Mouse (Mus musculus) CH12.LX (cell line): ENCODE data around the gene Gjd3.

Experiments used
- CHD2 ChIP-seq: IDR thresholded peaks from 2 replicates; pipeline ENCODE4 v1.6.1; 2011; ENCODE audit warnings: low read length, improper control_type of control experiment
- CTCF ChIP-seq, 2 experiments: IDR thresholded peaks in 1 of 2; conservative IDR thresholded peaks in 1 of 2; 2 replicates each; pipeline ENCODE4 v1.5.1; 2011 to 2012; ENCODE audit warnings: low read depth in 2 of 2, low read length in 2 of 2, improper control_type of control experiment in 1 of 2, inconsistent platforms in 1 of 2, mild to moderate bottlenecking in 1 of 2, moderate library complexity in 1 of 2
- EP300 ChIP-seq: IDR thresholded peaks from 2 replicates; pipeline ENCODE4 v1.6.1; 2011; ENCODE audit warnings: low read length, improper control_type of control experiment
- IRF4 ChIP-seq: IDR thresholded peaks from 2 replicates; pipeline ENCODE4 v1.6.1; 2014; ENCODE audit warnings: low read depth, mild to moderate bottlenecking, inconsistent platforms, low read length, improper control_type of control experiment
- MAFK ChIP-seq: IDR thresholded peaks from 2 replicates; pipeline ENCODE4 v1.6.1; 2011; ENCODE audit warnings: low read length, improper control_type of control experiment; ENCODE audit not compliant: insufficient replicate concordance
- MAX ChIP-seq: IDR thresholded peaks from 2 replicates; pipeline ENCODE4 v1.6.1; 2011; ENCODE audit warnings: low read length, improper control_type of control experiment
- POLR2A ChIP-seq: IDR thresholded peaks from 2 replicates; pipeline ENCODE4 v1.6.1; 2011; ENCODE audit warnings: low read depth, mild to moderate bottlenecking, improper control_type of control experiment, low read length
- POLR2AphosphoS2 ChIP-seq: IDR thresholded peaks from 2 replicates; pipeline ENCODE4 v1.6.1; 2011; ENCODE audit warnings: low read depth, low read length, improper control_type of control experiment
- RCOR1 ChIP-seq: conservative IDR thresholded peaks from 2 replicates; pipeline ENCODE4 v1.6.1; 2012; ENCODE audit warnings: low read depth, mild to moderate bottlenecking, inconsistent platforms, low read length, improper control_type of control experiment
- TCF12 ChIP-seq: IDR thresholded peaks from 2 replicates; pipeline ENCODE4 v1.6.1; 2014; ENCODE audit warnings: low read depth, mild to moderate bottlenecking, inconsistent platforms, low read length, improper control_type of control experiment
- USF1 ChIP-seq: IDR thresholded peaks from 2 replicates; pipeline ENCODE4 v1.6.1; 2014; ENCODE audit warnings: low read depth, mild to moderate bottlenecking, inconsistent platforms, low read length, improper control_type of control experiment
- ZC3H11A ChIP-seq: IDR thresholded peaks from 2 replicates; pipeline ENCODE4 v1.6.1; 2012; ENCODE audit warnings: low read depth, mild to moderate bottlenecking, inconsistent platforms, low read length, improper control_type of control experiment

GRCm38 (mm10) chr11:98953835-98954320, 28.9 kb downstream of the Gjd3 start:
- TF ChIP-seq CHD2 (no peak), MAFK (no peak), CTCF (conservative IDR thresholded peaks at IDR 0.05 in 1 of 2, IDR thresholded peaks at IDR 0.05 in 1 of 2; ENCODE audit: low read depth in 2 of 2, low read length in 2 of 2) (no peak), EP300 (no peak), POLR2A (no peak), IRF4 (no peak), TCF12 (no peak), POLR2AphosphoS2 (no peak), RCOR1 (no peak), MAX (no peak), ZC3H11A (no peak), USF1 (no peak)
